Mouse (Mus musculus) heart, adult 2 months (tissue): Measurements from ENCODE around the gene Hlf. TPM values are rescaled to one million over a fixed set of nuclear protein-coding genes. Genes with fewer than 3 reads are reported as not detected.

Source experiments
- DNase-seq, 2 experiments: peaks; one replicate each; pipeline ENCODE4 v3.0.0; 2021
- H3K27ac ChIP-seq: fragments of 200-600 bp; 2 replicates; pipeline ENCODE4 v1.8.1; 2022
- H3K27me3 ChIP-seq: fragments of 200-500 bp; 2 replicates; pipeline ENCODE4 v1.6.1; 2012; ENCODE audit warnings: mild to moderate bottlenecking, low read length, inconsistent platforms, mixed read lengths; ENCODE audit not compliant: control insufficient read depth, insufficient read depth
- H3K36me3 ChIP-seq: fragments of 200-500 bp; 2 replicates; pipeline ENCODE4 v1.6.1; 2012; ENCODE audit warnings: low read length, inconsistent platforms; ENCODE audit not compliant: control insufficient read depth, insufficient read depth
- H3K4me1 ChIP-seq: fragments of 200-500 bp; 2 replicates; pipeline ENCODE4 v1.6.1; 2011; ENCODE audit warnings: low read length; ENCODE audit not compliant: control insufficient read depth, insufficient read depth
- H3K4me3 ChIP-seq: fragments of 200-600 bp; 2 replicates; pipeline ENCODE4 v1.8.1; 2022
- H3K79me2 ChIP-seq: fragments of 200-500 bp; replicated peaks from 2 replicates; pipeline ENCODE4 v1.6.1; 2012; ENCODE audit warnings: mild to moderate bottlenecking, inconsistent platforms, low read length, moderate library complexity, mixed read lengths; ENCODE audit not compliant: control insufficient read depth, insufficient read depth
- H3K9ac ChIP-seq: fragments of 200-500 bp; 2 replicates; pipeline ENCODE4 v1.6.1; 2012; ENCODE audit warnings: low read depth, mild to moderate bottlenecking, control low read depth, inconsistent platforms, low read length, mixed read lengths
- CTCF ChIP-seq: fragments of 200-600 bp; IDR thresholded peaks from 2 replicates; pipeline ENCODE4 v1.8.1; 2022; ENCODE audit warnings: antibody characterized with exemption, mild to moderate bottlenecking, moderate library complexity
- EP300 ChIP-seq: fragments of 200-500 bp; IDR thresholded peaks from 2 replicates; pipeline ENCODE4 v1.6.1; 2011; ENCODE audit warnings: low read depth, low read length, control low read depth; ENCODE audit not compliant: insufficient read depth
- POLR2A ChIP-seq: fragments of 200-500 bp; IDR thresholded peaks from 2 replicates; pipeline ENCODE4 v1.6.1; 2011; ENCODE audit warnings: mild to moderate bottlenecking, low read depth, low read length, control low read depth; ENCODE audit not compliant: insufficient read depth
- WGBS: fragments of 180-500 bp; shearing (Covaris S2); methylation state at CpG from one replicate; pipeline ENCODE4 v1.1.7; 2018; 5-methylcytosine and 5-hydroxymethylcytosine counted together
- intact Hi-C: fragments of 180-260 bp; cut with DNase I; formaldehyde crosslinking; loops from one replicate; pipeline ENCODE4 v1.15.1; 2025
- polyA plus RNA-seq: library from polyadenylated mRNA; depleted of rRNA; stranded (reverse); fragments of >200 nt; gene quantifications from 2 replicates; pipeline ENCODE4 v1.2.3, GENCODE M21; 2012
- total RNA-seq, 2 experiments: library from RNA; stranded (reverse); gene quantifications; 2 replicates each; pipeline ENCODE4 v1.2.3; 2021

The Hlf gene
- total and polyA plus RNA-seq, 3 experiments: 11.0 to 18.2 (median 14.0) TPM

GRCm38 (mm10) chr11:90352696-90353095, 38.0 kb downstream of the Hlf start:
- Histone ChIP-seq H3K27me3 (no peaks in the 10 kb centered on the region), H3K4me3 (no peak overlapping the region), H3K79me2 (0 out of 2 replicates have a peak, but pooled peaks cover 2% of the 10 kb centered on the region), H3K36me3 (peaks cover 3% of the 10 kb centered on the region), H3K9ac (no peak overlapping the region), H3K27ac (no peak overlapping the region), H3K4me1 (peaks cover 26% of the 10 kb centered on the region)
- TF ChIP-seq POLR2A (no peak), CTCF (no peak), EP300 (no peak)
- no peak for DNase-seq
- 78% methylated on average over 7 of the region's 7 CpGs for WGBS
- intact Hi-C loops: no loop called here

- DNase-seq: no peak
- no peaks in the 10 kb centered on the region; the same call in 1 of the 2 replicates for H3K36me3 ChIP-seq
- 58% methylated on average over 4 of the region's 4 CpGs for WGBS
- H3K79me2 ChIP-seq: 0 out of 2 replicates have a peak, but pooled peaks cover 2% of the 10 kb centered on the region
- H3K27me3 ChIP-seq: no peaks in the 10 kb centered on the region
- H3K4me1 ChIP-seq: peaks cover 7% of the 10 kb centered on the region
- no peak overlapping the region for H3K9ac ChIP-seq
- H3K4me3 ChIP-seq: no peak overlapping the region
- intact Hi-C loops: no loop called here
- no peak overlapping the region for H3K27ac ChIP-seq
- TF ChIP-seq CTCF: no peak
- no peak for TF ChIP-seq POLR2A
- TF ChIP-seq EP300: no peak
Measured at GRCm38 (mm10) chr11:90350153-90350512, 40.6 kb downstream of the Hlf start.

GRCm38 (mm10) chr11:90349486-90350152, 41.1 kb downstream of the Hlf start:
- Histone ChIP-seq H3K79me2 (0 out of 2 replicates have a peak, but pooled peaks cover 2% of the 10 kb centered on the region), H3K4me3 (no peak overlapping the region), H3K27ac (no peak overlapping the region), H3K4me1 (peaks cover 5% of the 10 kb centered on the region), H3K36me3 (no peaks in the 10 kb centered on the region; the same call in 1 of the 2 replicates), H3K27me3 (no peaks in the 10 kb centered on the region), H3K9ac (no peak overlapping the region)
- DNase-seq: no peak
- WGBS: 86% methylated on average over 6 of the region's 6 CpGs
- intact Hi-C loops: no loop called here
- TF ChIP-seq CTCF (no peak), POLR2A (no peak), EP300 (no peak)

DNA sequence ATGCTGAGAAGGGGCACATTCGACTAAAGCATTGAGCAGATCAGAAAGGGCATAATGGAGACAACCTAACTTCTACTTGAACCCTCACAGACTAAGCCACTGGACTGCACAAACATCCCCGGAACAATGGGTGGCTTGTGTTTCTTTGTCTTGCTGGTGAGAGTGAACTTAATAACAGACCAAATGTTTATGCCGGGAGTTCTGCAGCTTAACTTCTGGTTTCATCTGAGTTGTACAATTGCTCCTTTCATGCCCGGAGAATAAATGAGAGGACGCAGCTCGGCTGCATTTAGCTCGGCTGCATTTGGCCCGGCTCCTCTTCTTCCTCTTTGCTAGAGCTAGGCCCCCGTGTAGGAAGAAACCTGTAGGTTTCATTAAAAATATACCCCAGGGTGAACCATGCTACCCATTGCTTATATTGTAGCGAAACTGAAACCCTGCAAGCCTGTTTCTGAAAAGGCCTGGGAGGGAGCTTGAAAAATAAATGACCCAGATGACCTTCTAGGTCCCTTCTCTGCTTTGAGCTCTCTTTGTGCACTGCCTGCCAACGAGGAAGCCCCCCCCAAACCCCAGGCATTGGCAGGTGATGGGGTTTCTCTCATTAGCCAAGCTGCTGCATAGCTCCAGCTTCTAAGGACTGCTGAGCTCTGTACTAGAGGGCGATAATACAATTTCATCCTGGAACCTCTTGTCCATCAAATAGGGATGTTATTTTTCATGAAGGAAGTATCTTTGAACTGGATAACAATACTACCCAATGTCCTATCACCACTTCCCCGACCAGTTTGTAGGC, 42.8 kb downstream of the Hlf start:
- no peak for DNase-seq
- 56% methylated on average over 13 of the region's 13 CpGs for WGBS
- Histone ChIP-seq H3K79me2 (0 out of 2 replicates have a peak, but pooled peaks cover 2% of the 10 kb centered on the region), H3K9ac (no peak overlapping the region), H3K36me3 (no peaks in the 10 kb centered on the region; the same call in 1 of the 2 replicates), H3K4me3 (no peak overlapping the region), H3K27me3 (no peaks in the 10 kb centered on the region), H3K27ac (no peak overlapping the region), H3K4me1 (peaks cover 5% of the 10 kb centered on the region)
- intact Hi-C loops: no loop called here
- TF ChIP-seq CTCF: no peak
- no peak for TF ChIP-seq EP300
- TF ChIP-seq POLR2A: no peak

DNA sequence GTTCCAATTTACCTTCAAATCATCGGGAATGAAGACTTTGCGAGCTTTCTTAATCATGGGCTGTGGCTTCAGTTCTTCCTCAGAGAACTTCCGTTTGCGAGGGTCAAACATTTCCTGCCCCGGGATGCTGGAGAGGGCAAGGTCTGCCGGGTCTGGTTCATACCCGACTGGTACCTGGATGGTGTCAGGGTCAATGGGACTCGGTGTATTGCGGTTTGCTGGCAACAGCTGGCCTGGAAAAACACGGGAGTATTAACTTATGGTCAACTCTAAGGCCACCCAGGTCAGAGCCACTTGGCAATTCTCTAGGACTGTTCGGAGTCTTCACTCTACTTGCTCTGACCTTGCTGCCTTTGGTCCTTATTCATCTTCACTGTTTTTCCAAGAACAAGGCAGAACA, 44.9 kb downstream of the Hlf start:
- intact Hi-C loops: no loop called here
- no peak for TF ChIP-seq POLR2A
- no peak for TF ChIP-seq EP300
- no peak for DNase-seq
- Histone ChIP-seq H3K4me3 (no peak overlapping the region), H3K79me2 (no peaks in the 10 kb centered on the region), H3K27me3 (no peaks in the 10 kb centered on the region), H3K9ac (no peak overlapping the region), H3K4me1 (no peaks in the 10 kb centered on the region; the same call in 1 of the 2 replicates), H3K27ac (no peak overlapping the region), H3K36me3 (no peaks in the 10 kb centered on the region)
- 89% methylated on average over 11 of the region's 11 CpGs for WGBS

DNA sequence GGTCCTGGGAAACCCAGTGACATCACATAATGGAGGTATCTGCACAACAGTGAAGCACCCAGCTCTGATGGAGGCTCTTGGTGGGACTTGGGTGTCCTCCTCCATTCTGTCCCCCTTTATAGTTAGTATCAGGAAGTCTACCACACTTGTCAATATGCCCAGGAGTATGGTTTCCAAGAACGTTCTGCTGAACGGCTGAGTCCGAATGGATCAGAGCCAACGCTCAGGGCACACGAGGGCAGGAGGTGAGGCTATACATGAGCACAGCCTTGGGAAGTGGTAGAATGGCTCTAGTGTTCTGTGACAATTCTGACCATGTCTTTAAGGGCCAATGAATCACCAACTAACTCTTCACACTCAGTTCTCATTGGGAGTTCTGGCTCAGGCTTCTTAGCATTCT, 47.8 kb downstream of the Hlf start:
- H3K27me3 ChIP-seq: no peaks in the 10 kb centered on the region
- H3K4me3 ChIP-seq: no peak overlapping the region
- 64% methylated on average over 5 of the region's 5 CpGs for WGBS
- no peaks in the 10 kb centered on the region for H3K36me3 ChIP-seq
- no peak for TF ChIP-seq POLR2A
- TF ChIP-seq CTCF: no peak
- no peak for TF ChIP-seq EP300
- DNase-seq: no peak
- no peaks in the 10 kb centered on the region for H3K79me2 ChIP-seq
- H3K9ac ChIP-seq: no peak overlapping the region
- H3K27ac ChIP-seq: no peak overlapping the region
- H3K4me1 ChIP-seq: no peaks in the 10 kb centered on the region; the same call in 1 of the 2 replicates
- intact Hi-C loops: no loop called here
